Mouse (Mus musculus) CH12.LX (cell line): ENCODE results near the gene Tfap4.

Source experiments
- CTCF ChIP-seq, 2 experiments: IDR thresholded peaks in 1 of 2; conservative IDR thresholded peaks in 1 of 2; 2 replicates each; pipeline ENCODE4 v1.5.1; 2011 to 2012; ENCODE audit warnings: low read depth in 2 of 2, low read length in 2 of 2, improper control_type of control experiment in 1 of 2, inconsistent platforms in 1 of 2, mild to moderate bottlenecking in 1 of 2, moderate library complexity in 1 of 2
- JUND ChIP-seq: conservative IDR thresholded peaks from 2 replicates; pipeline ENCODE4 v1.6.1; 2011; ENCODE audit warnings: low read depth, low read length, improper control_type of control experiment
- POLR2A ChIP-seq: IDR thresholded peaks from 2 replicates; pipeline ENCODE4 v1.6.1; 2011; ENCODE audit warnings: low read depth, mild to moderate bottlenecking, improper control_type of control experiment, low read length
- ZC3H11A ChIP-seq: IDR thresholded peaks from 2 replicates; pipeline ENCODE4 v1.6.1; 2012; ENCODE audit warnings: low read depth, mild to moderate bottlenecking, inconsistent platforms, low read length, improper control_type of control experiment
- ZNF384 ChIP-seq: IDR thresholded peaks from 2 replicates; pipeline ENCODE4 v1.6.1; 2012; ENCODE audit warnings: low read depth, low read length, improper control_type of control experiment, inconsistent platforms

- no peak for TF ChIP-seq CTCF (conservative IDR thresholded peaks at IDR 0.05 in 1 of 2, IDR thresholded peaks at IDR 0.05 in 1 of 2; ENCODE audit: low read depth in 2 of 2, low read length in 2 of 2)
- no peak for TF ChIP-seq POLR2A
- no peak for TF ChIP-seq ZNF384
- no peak for TF ChIP-seq JUND
- TF ChIP-seq ZC3H11A = no peak
These were observed 4.1 kb downstream of the Tfap4 start for GRCm38 (mm10) chr16:4555555-4555954.
